Mouse (Mus musculus): Measurements from ENCODE around the gene Gm32687. TPM values are rescaled to one million over a fixed set of nuclear protein-coding genes. Genes with fewer than 3 reads are reported as not detected.

Gene Gm32687
- 6.7 and 6.9 TPM in 2 replicates for polyA plus RNA-seq (2015; fragmentation: Nextera tagmentation; extraction: Ambion mirVana)

GRCm38 (mm10) chr10:81863409-81864407, at the start of gene Gm32687:
Gene Gm32687, plus strand, starts transcription at chr10:81863934.

GRCm38 (mm10) chr10:81929842-81930743, 66.4 kb downstream of the Gm32687 start, which contains the start of gene Zfp781:
Gene Zfp781, minus strand, starts transcription at chr10:81930480.

Other genes with a start within 250 kb of the Gm32687 start
- 35.6 and 42.4 TPM in 2 replicates for gene Sirt6, start 236.1 kb upstream of the Gm32687 start, polyA plus RNA-seq (2015; fragmentation: Nextera tagmentation; extraction: Ambion mirVana)
- gene Ankrd24, start 235.4 kb upstream of the Gm32687 start, polyA plus RNA-seq (2015; fragmentation: Nextera tagmentation; extraction: Ambion mirVana) = 18.2 and 24.2 TPM in 2 replicates
- 5.3 and 6.1 TPM in 2 replicates for gene Gm10778, start 214.9 kb upstream of the Gm32687 start, polyA plus RNA-seq (2015; fragmentation: Nextera tagmentation; extraction: Ambion mirVana)
- 11.3 and 14.2 TPM in 2 replicates for gene Zfp433, start 159.1 kb upstream of the Gm32687 start, polyA plus RNA-seq (2015; fragmentation: Nextera tagmentation; extraction: Ambion mirVana)
- gene Gm3055, start 92.8 kb upstream of the Gm32687 start, polyA plus RNA-seq (2015; fragmentation: Nextera tagmentation; extraction: Ambion mirVana) = 8.7 and 11.0 TPM in 2 replicates
- 3.6 and 3.9 TPM in 2 replicates for gene Gm4767, start 51.7 kb upstream of the Gm32687 start, polyA plus RNA-seq (2015; fragmentation: Nextera tagmentation; extraction: Ambion mirVana)
- 3.3 and 4.1 TPM in 2 replicates for gene Zfp781, start 66.5 kb downstream of the Gm32687 start, polyA plus RNA-seq (2015; fragmentation: Nextera tagmentation; extraction: Ambion mirVana)
- 8.3 and 8.8 TPM in 2 replicates for gene Zfp873, start 184.2 kb downstream of the Gm32687 start, polyA plus RNA-seq (2015; fragmentation: Nextera tagmentation; extraction: Ambion mirVana)
- 4.0 TPM in 2 replicates for gene BC024063, start 219.4 kb downstream of the Gm32687 start, polyA plus RNA-seq (2015; fragmentation: Nextera tagmentation; extraction: Ambion mirVana)